21 mouse cellular contexts compared by ENCODE assay signal in genomic region chr10:126267321-126267998, GRCm38 (mm10).
DNase-seq lines count a peak whose midpoint lies in the region; ATAC-seq and TF ChIP-seq lines count a peak whose summit lies in the region.
"Had no signal": no experiment of that assay in that cellular context is flagged by ENCODE, and none has a peak within 500 bp of the region (broad histone marks: within the 10 kb centered on the region; RNA-seq: fewer than 3 reads in every experiment).

No protein-coding gene starts in this region.

- H3K27me3 ChIP-seq in C2C12 (ENCODE audit: control insufficient read depth, insufficient read depth, insufficient read length): no peaks in the 10 kb centered on the region
- no peaks in the 10 kb centered on the region for H3K27me3 ChIP-seq in hindbrain, embryonic 16.5 days (replicated peaks; ENCODE audit: control insufficient read depth, insufficient read depth, low read length)
- H3K27me3 ChIP-seq: forebrain, embryonic 12.5 days; heart, embryonic 12.5 days; hindbrain, embryonic 12.5 days; midbrain, embryonic 15.5 days had no signal

- TF ChIP-seq CTCF in C2C12 (IDR thresholded peaks at IDR 0.05; ENCODE audit: control insufficient read depth, insufficient read depth, insufficient read length): no peak
- TF ChIP-seq CTCF in embryonic fibroblast, embryonic 13.5 days (IDR thresholded peaks at IDR 0.05; ENCODE audit: borderline replicate concordance, insufficient read depth, low read length): no peak

- H3K79me2 ChIP-seq in C2C12 (ENCODE audit: control insufficient read depth, insufficient read depth): no peaks in the 10 kb centered on the region

- ATAC-seq in hindbrain, embryonic 16.5 days: no peak
- ATAC-seq: inflammation-experienced regulatory T-cells, adult 6 months; midbrain, embryonic 15.5 days had no signal

- WGBS in hindbrain, embryonic 16.5 days: 91% methylated on average over 2 of the region's 2 CpGs

- peak; percentile 8 for DNase-seq in adrenal gland, postnatal 14 days
- DNase-seq in adrenal gland, postnatal 4 days (ENCODE audit: low spot score in 2 of 2): no peak
- peak; percentile 34 for DNase-seq in layer of hippocampus, adult 9-11 months
- DNase-seq in layer of hippocampus, adult 9-10 months (ENCODE audit: low spot score): no peak
- DNase-seq in urinary bladder, postnatal 4 days (ENCODE audit: low spot score in 2 of 2): no peak
- DNase-seq: cerebellum, adult 18-20 months; cerebellum, postnatal 14 days; heart, postnatal 10 days; kidney, adult 18-20 months; lung, postnatal 4 days; thymus, adult 18-20 months; thymus, postnatal 36 days had no signal

- peak overlapping the region; percentile 94 for H3K27ac ChIP-seq in embryonic fibroblast, embryonic 13.5 days (ENCODE audit: insufficient read depth, low read length)
- H3K27ac ChIP-seq in hindbrain, embryonic 16.5 days (ENCODE audit: low read depth, low read length): no peak overlapping the region
- H3K27ac ChIP-seq: forebrain, embryonic 12.5 days; hindbrain, embryonic 12.5 days; kidney, postnatal 0 days; midbrain, embryonic 15.5 days had no signal

- no peak overlapping the region for H3K4me3 ChIP-seq in C2C12 (ENCODE audit: insufficient read depth, poor library complexity, severe bottlenecking)
- no peak overlapping the region for H3K4me3 ChIP-seq in embryonic fibroblast, embryonic 13.5 days (ENCODE audit: insufficient read depth, low read length)
- H3K4me3 ChIP-seq in hindbrain, embryonic 16.5 days (ENCODE audit: low read length): no peak overlapping the region
- H3K4me3 ChIP-seq: forebrain, embryonic 12.5 days; heart, embryonic 12.5 days; hindbrain, embryonic 12.5 days; midbrain, embryonic 15.5 days had no signal

- peaks cover 7% of the 10 kb centered on the region for H3K4me1 ChIP-seq in embryonic fibroblast, embryonic 13.5 days (ENCODE audit: control insufficient read depth, insufficient read depth, low read length)
- H3K4me1 ChIP-seq in hindbrain, embryonic 16.5 days (ENCODE audit: control insufficient read depth, insufficient read depth, low read depth, low read length): no peaks in the 10 kb centered on the region
- H3K4me1 ChIP-seq: forebrain, embryonic 12.5 days; heart, embryonic 12.5 days; hindbrain, embryonic 12.5 days; midbrain, embryonic 15.5 days had no signal

- no peak overlapping the region for H3K4me2 ChIP-seq in hindbrain, embryonic 16.5 days (ENCODE audit: low read length)
- H3K4me2 ChIP-seq: forebrain, embryonic 12.5 days; heart, embryonic 12.5 days; hindbrain, embryonic 12.5 days; midbrain, embryonic 15.5 days had no signal

- no peaks in the 10 kb centered on the region for H3K79me3 ChIP-seq in C2C12 (ENCODE audit: low read depth)

- no peak for TF ChIP-seq POLR2A in embryonic fibroblast, embryonic 13.5 days (IDR thresholded peaks at IDR 0.05; ENCODE audit: low read depth, low read length)

- H3ac ChIP-seq in C2C12 (ENCODE audit: control insufficient read depth, insufficient read length, low read depth): no peak overlapping the region

- H3K36me3 ChIP-seq in C2C12 (ENCODE audit: control insufficient read depth, insufficient read depth): no peaks in the 10 kb centered on the region
- no peaks in the 10 kb centered on the region for H3K36me3 ChIP-seq in hindbrain, embryonic 16.5 days (ENCODE audit: control insufficient read depth, insufficient read depth, low read length)
- H3K36me3 ChIP-seq: forebrain, embryonic 12.5 days; heart, embryonic 12.5 days; hindbrain, embryonic 12.5 days; midbrain, embryonic 15.5 days had no signal

- H3K9ac ChIP-seq in hindbrain, embryonic 16.5 days (ENCODE audit: low read depth, low read length): no peak overlapping the region
- H3K9ac ChIP-seq: forebrain, embryonic 12.5 days; heart, embryonic 12.5 days; hindbrain, embryonic 12.5 days; midbrain, embryonic 15.5 days had no signal

- no peaks in the 10 kb centered on the region for H3K9me3 ChIP-seq in hindbrain, embryonic 16.5 days (ENCODE audit: control insufficient read depth, low read length)
- H3K9me3 ChIP-seq: forebrain, embryonic 12.5 days; hindbrain, embryonic 12.5 days; midbrain, embryonic 15.5 days had no signal

TF ChIP-seq in C2C12, 6 proteins besides CTCF, POLR2A, EP300 and RAD21:
- peak; percentile 44 for TF ChIP-seq MYOD1 (IDR thresholded peaks at IDR 0.05; ENCODE audit: control insufficient read depth, insufficient read length, low read depth)
- TF ChIP-seq USF1 (IDR thresholded peaks at IDR 0.05; ENCODE audit: low read depth): no peak
- TF ChIP-seq MAX (IDR thresholded peaks at IDR 0.05): peak; percentile 4
- TF ChIP-seq MYOG (IDR thresholded peaks at IDR 0.05; ENCODE audit: control insufficient read depth, extremely low read depth, insufficient read length): no peak
- TF ChIP-seq FOSL1 (IDR thresholded peaks at IDR 0.05; ENCODE audit: insufficient read depth, low read length, poor library complexity, severe bottlenecking): peak; percentile 89
- TF ChIP-seq CEBPB (IDR thresholded peaks at IDR 0.05; ENCODE audit: low read depth): peak; percentile 5

Comparison
In these comparisons a context has a peak if more than half of its experiments do, and no peak if none do; other contexts are left out.
1. DNase-seq: peak in adrenal gland, postnatal 14 days (single experiment) and layer of hippocampus, adult 9-11 months (single experiment); none in adrenal gland, postnatal 4 days (0 of 2), layer of hippocampus, adult 9-10 months (single experiment) and urinary bladder, postnatal 4 days (0 of 2).